Mouse (Mus musculus) embryonic facial prominence, embryonic 10.5 days (tissue): ENCODE data around the gene Fam222b. TPM values are rescaled to one million over a fixed set of nuclear protein-coding genes. Genes with fewer than 3 reads are reported as not detected.

ENCODE experiments used
- DNase-seq: peaks from one replicate; pipeline ENCODE4 v3.0.0-alpha.2; 2017; ENCODE audit warnings: low spot score
- H3K27ac ChIP-seq: fragments of 300-500 bp; sonication (generic); replicated peaks from 2 replicates; pipeline ENCODE4 v1.5.1; 2016; ENCODE audit warnings: mild to moderate bottlenecking
- H3K27me3 ChIP-seq: fragments of 300-500 bp; sonication (generic); replicated peaks from 2 replicates; pipeline ENCODE4 v1.6.1; 2016; ENCODE audit warnings: low read depth, mild to moderate bottlenecking; ENCODE audit not compliant: poor library complexity, severe bottlenecking
- H3K36me3 ChIP-seq: fragments of 300-500 bp; sonication (generic); replicated peaks from 2 replicates; pipeline ENCODE4 v1.6.1; 2016; ENCODE audit warnings: mild to moderate bottlenecking, moderate library complexity
- H3K4me1 ChIP-seq: fragments of 300-500 bp; sonication (generic); 2 replicates; pipeline ENCODE4 v1.6.1; 2016
- H3K4me3 ChIP-seq: fragments of 300-500 bp; sonication (generic); 2 replicates; pipeline ENCODE4 v1.5.1; 2016; ENCODE audit warnings: mild to moderate bottlenecking, moderate library complexity
- H3K9me3 ChIP-seq: fragments of 300-500 bp; sonication (generic); 2 replicates; pipeline ENCODE4 v1.6.1; 2016; ENCODE audit warnings: mild to moderate bottlenecking
- WGBS: fragments of 180-500 bp; shearing (Covaris S2); methylation state at CpG from one replicate; pipeline ENCODE4 v1.1.7; 2016; 5-methylcytosine and 5-hydroxymethylcytosine counted together
- polyA plus RNA-seq: library from polyadenylated mRNA; unstranded; fragments of >200 nt; fragmentation: Nextera tagmentation; extraction: Ambion mirVana; gene quantifications from 2 replicates; pipeline ENCODE4 v1.2.1, GENCODE M21; 2016

The Fam222b gene
- polyA plus RNA-seq, 1 experiment from 2014 or later = 28.2 TPM

GRCm38 (mm10) chr11:78171328-78171727, 76.9 kb downstream of the Fam222b start:
- Histone ChIP-seq H3K27me3 (peaks cover 14% of the 10 kb centered on the region), H3K4me1 (peaks cover 35% of the 10 kb centered on the region), H3K4me3 (no peak overlapping the region), H3K36me3 (peaks cover 27% of the 10 kb centered on the region), H3K27ac (no peak overlapping the region), H3K9me3 (no peaks in the 10 kb centered on the region)
- DNase-seq = no peak
- WGBS = 63% methylated on average over 4 of the region's 4 CpGs

DNA sequence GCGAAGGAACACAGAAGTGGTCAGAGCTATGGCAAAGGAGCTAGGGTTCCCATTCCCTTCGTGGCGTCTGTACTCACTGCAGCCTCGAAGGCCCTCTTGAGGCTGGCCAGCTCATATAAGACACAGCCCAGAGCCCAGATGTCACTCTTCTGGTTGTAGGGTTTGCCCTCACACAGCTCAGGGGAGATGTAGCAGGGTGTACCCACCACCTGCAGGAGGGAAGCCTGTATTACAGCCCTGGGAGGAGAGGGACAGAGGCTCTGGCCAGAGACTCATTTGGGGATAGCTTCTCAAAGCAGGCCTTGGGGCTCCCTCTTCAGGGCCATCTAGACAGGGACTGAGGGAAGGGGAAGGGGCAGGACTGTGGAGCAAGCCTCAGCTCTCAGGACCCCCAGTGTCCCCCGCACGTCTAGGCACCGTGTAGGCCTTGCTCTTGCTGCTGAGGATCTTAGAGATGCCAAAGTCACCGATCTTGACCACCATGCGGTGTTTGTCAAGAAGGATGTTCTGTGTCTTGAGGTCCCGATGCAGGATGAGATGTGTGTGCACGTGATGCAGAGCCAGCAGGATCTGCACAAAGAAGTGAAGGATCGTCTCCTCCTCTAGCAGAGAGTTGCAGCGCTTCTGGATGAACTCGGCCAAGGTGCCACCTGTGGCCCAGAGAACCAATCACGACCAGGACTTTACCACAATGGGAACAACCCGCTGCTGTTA, 77.7 kb downstream of the Fam222b start:
- Histone ChIP-seq H3K4me1 (peaks cover 32% of the 10 kb centered on the region), H3K9me3 (no peaks in the 10 kb centered on the region), H3K27me3 (peaks cover 7% of the 10 kb centered on the region), H3K36me3 (peaks cover 27% of the 10 kb centered on the region), H3K27ac (no peak overlapping the region), H3K4me3 (no peak overlapping the region)
- DNase-seq = no peak
- 83% methylated on average over 16 of the region's 16 CpGs for WGBS

- H3K27me3 ChIP-seq = peaks cover under 1% of the 10 kb centered on the region; the same call in 1 of the 2 replicates
- peaks cover 23% of the 10 kb centered on the region for H3K36me3 ChIP-seq
- 88% methylated on average over 19 of the region's 19 CpGs for WGBS
Observed at GRCm38 (mm10) chr11:78172748-78173383, 78.4 kb downstream of the Fam222b start.

DNA sequence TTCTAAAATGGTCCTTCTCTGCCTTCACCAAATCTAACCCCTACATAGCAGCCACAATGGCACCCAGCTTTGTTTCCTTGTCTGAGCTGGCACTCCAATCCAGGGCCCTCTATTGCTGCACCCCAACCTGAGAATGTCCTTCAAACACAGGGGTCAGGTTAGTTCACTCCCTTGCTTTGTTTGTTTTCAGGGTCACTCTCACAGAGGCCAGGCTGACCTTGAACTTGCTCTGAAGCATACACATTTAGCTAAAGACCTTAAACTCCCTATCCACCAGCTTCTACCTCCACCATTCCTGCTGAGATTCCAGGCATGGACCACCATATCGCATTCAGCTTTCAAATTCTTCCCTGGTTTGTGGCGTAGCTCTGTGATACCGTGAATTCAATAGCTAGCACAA, 80.0 kb downstream of the Fam222b start:
- WGBS = 87% methylated on average over 3 of the region's 3 CpGs
- no peaks in the 10 kb centered on the region for H3K9me3 ChIP-seq
- peaks cover 31% of the 10 kb centered on the region for H3K36me3 ChIP-seq
- H3K27me3 ChIP-seq = no peaks in the 10 kb centered on the region
- DNase-seq = no peak
- H3K27ac ChIP-seq = no peak overlapping the region
- H3K4me3 ChIP-seq = no peak overlapping the region
- H3K4me1 ChIP-seq = peaks cover 44% of the 10 kb centered on the region

More at GRCm38 (mm10) chr11:78172748-78173383, 78.4 kb downstream of the Fam222b start:
- H3K9me3 ChIP-seq = no peaks in the 10 kb centered on the region
- DNase-seq = no peak
- no peak overlapping the region for H3K27ac ChIP-seq
- no peak overlapping the region for H3K4me3 ChIP-seq
- H3K4me1 ChIP-seq = peaks cover 34% of the 10 kb centered on the region

GRCm38 (mm10) chr11:78175771-78176401, 81.4 kb downstream of the Fam222b start:
- Histone ChIP-seq H3K36me3 (peaks cover 37% of the 10 kb centered on the region), H3K27ac (peak overlapping the region; percentile 92), H3K4me1 (peaks cover 57% of the 10 kb centered on the region), H3K4me3 (peak overlapping the region; percentile 70), H3K9me3 (no peaks in the 10 kb centered on the region), H3K27me3 (no peaks in the 10 kb centered on the region)
- 12% methylated on average over 10 of the region's 10 CpGs for WGBS
- no peak for DNase-seq

- Histone ChIP-seq H3K4me1 (peaks cover 63% of the 10 kb centered on the region), H3K27ac (peak within 1 kb of the TSS; percentile 92), H3K36me3 (peaks cover 39% of the 10 kb centered on the region), H3K4me3 (peak within 1 kb of the TSS; percentile 70), H3K9me3 (no peaks in the 10 kb centered on the region), H3K27me3 (no peaks in the 10 kb centered on the region)
- peak; percentile 92 for DNase-seq
- WGBS = under 1% methylated on average over 32 of the region's 32 CpGs
Observed at GRCm38 (mm10) chr11:78176402-78176862, 82.0 kb downstream of the Fam222b start, which contains the start of the genes Nek8 and Tlcd1. Nek8 (minus strand) TSS chr11:78176675. Tlcd1 (plus strand) TSS chr11:78176711.

DNA sequence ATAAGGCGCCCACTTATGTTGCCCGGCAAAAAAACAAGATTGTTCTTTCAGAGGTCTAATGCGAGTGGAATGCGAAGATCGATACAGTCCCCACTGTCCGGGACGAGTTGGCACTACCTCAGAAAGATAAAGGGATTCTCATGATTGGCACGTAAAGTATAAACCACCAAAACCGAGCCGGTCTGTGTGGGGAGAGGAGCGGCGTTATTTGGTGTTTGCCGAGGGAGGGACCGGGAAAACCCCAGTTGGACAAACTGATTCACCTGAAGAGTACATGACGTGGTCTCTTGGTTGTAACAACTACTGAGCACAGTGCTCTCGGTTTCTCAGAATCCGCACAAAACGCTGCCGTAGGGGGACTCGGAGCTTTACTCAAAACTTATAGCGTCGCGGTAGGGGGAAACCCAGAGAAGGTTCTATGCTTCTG, 82.5 kb downstream of the Fam222b start:
- H3K9me3 ChIP-seq = no peaks in the 10 kb centered on the region
- H3K4me3 ChIP-seq = peak overlapping the region; percentile 70
- no peaks in the 10 kb centered on the region for H3K27me3 ChIP-seq
- peaks cover 65% of the 10 kb centered on the region for H3K4me1 ChIP-seq
- peaks cover 42% of the 10 kb centered on the region for H3K36me3 ChIP-seq
- peak overlapping the region; percentile 92 for H3K27ac ChIP-seq
- WGBS = under 1% methylated on average over 23 of the region's 23 CpGs
- no peak for DNase-seq

DNA sequence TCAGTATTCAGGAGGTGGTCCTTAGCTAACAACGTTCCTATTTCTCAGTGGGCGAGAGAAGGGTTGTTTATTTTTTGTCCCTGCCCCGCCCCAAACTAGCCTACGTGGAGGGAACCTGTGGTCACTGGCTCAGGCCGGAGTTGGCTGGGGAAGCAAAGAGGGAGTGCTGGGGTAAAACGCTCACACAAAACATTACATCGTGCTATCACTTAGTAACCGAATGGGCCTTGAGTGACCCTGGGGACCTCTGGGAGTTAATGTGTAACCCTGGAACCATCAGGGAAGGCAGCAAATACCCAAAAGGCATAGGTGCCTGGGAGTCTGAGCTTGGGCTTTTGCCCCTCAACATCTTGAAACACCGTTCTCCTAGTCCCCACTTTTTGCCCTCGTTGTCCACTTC, 83.0 kb downstream of the Fam222b start:
- peak overlapping the region; percentile 70 for H3K4me3 ChIP-seq
- peak; percentile 58 for DNase-seq
- H3K27ac ChIP-seq = peak overlapping the region; percentile 92
- no peaks in the 10 kb centered on the region for H3K9me3 ChIP-seq
- H3K27me3 ChIP-seq = no peaks in the 10 kb centered on the region
- under 1% methylated on average over 10 of the region's 10 CpGs for WGBS
- H3K36me3 ChIP-seq = peaks cover 42% of the 10 kb centered on the region
- peaks cover 70% of the 10 kb centered on the region for H3K4me1 ChIP-seq

DNA sequence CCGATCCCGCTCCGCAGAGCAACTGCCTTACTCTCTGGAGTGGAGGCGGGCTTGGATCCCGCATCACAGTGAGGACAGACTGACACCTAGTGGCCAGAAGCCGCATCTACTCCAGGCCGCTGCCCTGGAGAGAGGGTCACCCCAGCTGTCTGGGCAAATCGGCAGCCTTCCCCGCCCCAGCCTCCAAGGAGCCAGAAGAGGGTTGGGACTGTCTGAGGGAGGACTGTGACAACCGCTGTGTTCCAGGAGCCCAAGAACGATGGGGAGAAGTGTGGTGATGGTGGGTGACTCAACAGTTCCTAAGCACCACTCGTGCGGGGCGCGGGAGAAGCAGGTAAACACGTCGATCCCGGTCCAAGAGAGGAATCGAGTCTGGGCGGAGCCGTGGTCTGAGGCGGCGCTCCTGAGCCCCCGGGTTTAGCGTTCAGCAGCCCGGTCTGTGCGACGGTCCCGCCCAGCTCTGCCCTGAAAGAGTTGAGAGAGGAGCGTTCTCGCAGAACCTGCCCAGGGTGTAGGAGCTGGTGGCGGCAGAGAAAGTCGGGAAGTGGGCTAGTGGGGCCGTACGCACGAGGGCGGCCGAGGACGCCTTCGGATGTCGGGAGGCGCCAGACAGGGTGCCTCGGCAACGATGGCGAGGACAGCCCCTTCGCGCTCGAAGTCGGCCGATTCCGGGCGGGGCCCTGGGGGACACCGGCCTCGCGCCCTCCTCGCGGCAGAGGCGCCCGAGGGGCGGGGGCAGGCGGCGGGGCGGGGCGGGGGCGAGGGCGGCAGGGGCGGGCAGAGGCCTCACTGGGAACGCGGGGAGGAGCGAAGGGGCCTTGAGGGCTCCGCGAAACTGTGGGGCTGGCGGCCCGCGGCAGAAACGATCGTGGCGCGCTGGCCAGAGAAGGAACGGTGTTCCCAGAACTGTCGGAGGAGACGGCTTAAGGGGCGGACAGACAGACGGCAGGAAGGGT, 83.7 kb downstream of the Fam222b start:
- H3K27me3 ChIP-seq = no peaks in the 10 kb centered on the region
- peaks cover 41% of the 10 kb centered on the region for H3K36me3 ChIP-seq
- H3K4me3 ChIP-seq = peak overlapping the region; percentile 70
- peak overlapping the region; percentile 92 for H3K27ac ChIP-seq
- peaks cover 71% of the 10 kb centered on the region for H3K4me1 ChIP-seq
- WGBS = under 1% methylated on average over 84 of the region's 84 CpGs
- peak; percentile 95 for DNase-seq
- H3K9me3 ChIP-seq = no peaks in the 10 kb centered on the region

GRCm38 (mm10) chr11:78178859-78179437, 84.5 kb downstream of the Fam222b start:
- under 1% methylated on average over 29 of the region's 29 CpGs for WGBS
- Histone ChIP-seq H3K9me3 (no peaks in the 10 kb centered on the region), H3K27me3 (no peaks in the 10 kb centered on the region), H3K27ac (peak overlapping the region; percentile 92), H3K4me3 (peak overlapping the region; percentile 70), H3K4me1 (peaks cover 73% of the 10 kb centered on the region), H3K36me3 (peaks cover 41% of the 10 kb centered on the region)
- DNase-seq = peak; percentile 68

DNA sequence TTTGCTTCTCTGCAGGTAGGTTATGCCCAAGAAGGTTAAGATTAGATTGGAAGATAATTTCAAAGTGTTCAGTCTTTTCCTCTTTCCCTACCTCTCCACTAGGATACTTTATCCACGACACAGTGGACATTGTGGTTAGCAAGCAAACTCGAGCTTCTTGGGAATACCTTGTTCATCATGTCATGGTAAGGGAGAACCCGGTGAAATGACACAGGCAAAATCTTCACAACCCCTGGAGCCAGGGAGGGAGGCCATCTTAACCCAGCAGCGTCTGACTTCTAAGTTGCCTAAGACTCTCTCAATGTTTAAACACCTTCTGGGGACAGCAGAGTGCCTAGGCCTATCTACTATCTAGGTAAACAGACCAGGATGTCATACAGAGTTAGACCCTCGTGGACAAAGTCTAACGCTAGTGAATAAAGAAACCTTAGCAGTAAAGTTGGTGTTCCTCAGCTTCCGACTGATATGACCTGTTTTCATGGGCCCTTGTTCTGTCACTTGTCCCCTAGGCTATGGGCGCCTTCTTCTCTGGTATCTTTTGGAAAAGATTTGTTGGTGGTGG, 85.1 kb downstream of the Fam222b start:
- peaks cover 41% of the 10 kb centered on the region for H3K36me3 ChIP-seq
- H3K27me3 ChIP-seq = no peaks in the 10 kb centered on the region
- H3K4me3 ChIP-seq = peak overlapping the region; percentile 70
- WGBS = 33% methylated on average over 8 of the region's 8 CpGs
- no peaks in the 10 kb centered on the region for H3K9me3 ChIP-seq
- no peak for DNase-seq
- peak overlapping the region; percentile 92 for H3K27ac ChIP-seq
- H3K4me1 ChIP-seq = peaks cover 75% of the 10 kb centered on the region
